Mouse (Mus musculus) gonadal fat pad, adult 2 months (tissue): ENCODE measurements around the gene Slc4a3. TPM values are rescaled to one million over a fixed set of nuclear protein-coding genes. Genes with fewer than 3 reads are reported as not detected.

Source experiments
- DNase-seq: peaks from one replicate; pipeline ENCODE4 v3.0.0-alpha.2; 2012; ENCODE audit warnings: low read depth
- polyA plus RNA-seq: library from polyadenylated mRNA; depleted of rRNA; stranded (reverse); fragments of >200 nt; gene quantifications from 2 replicates; pipeline ENCODE4 v1.2.3, GENCODE M21; 2012

Slc4a3 gene
- polyA plus RNA-seq, 1 experiment, result 35.8 TPM

DNA sequence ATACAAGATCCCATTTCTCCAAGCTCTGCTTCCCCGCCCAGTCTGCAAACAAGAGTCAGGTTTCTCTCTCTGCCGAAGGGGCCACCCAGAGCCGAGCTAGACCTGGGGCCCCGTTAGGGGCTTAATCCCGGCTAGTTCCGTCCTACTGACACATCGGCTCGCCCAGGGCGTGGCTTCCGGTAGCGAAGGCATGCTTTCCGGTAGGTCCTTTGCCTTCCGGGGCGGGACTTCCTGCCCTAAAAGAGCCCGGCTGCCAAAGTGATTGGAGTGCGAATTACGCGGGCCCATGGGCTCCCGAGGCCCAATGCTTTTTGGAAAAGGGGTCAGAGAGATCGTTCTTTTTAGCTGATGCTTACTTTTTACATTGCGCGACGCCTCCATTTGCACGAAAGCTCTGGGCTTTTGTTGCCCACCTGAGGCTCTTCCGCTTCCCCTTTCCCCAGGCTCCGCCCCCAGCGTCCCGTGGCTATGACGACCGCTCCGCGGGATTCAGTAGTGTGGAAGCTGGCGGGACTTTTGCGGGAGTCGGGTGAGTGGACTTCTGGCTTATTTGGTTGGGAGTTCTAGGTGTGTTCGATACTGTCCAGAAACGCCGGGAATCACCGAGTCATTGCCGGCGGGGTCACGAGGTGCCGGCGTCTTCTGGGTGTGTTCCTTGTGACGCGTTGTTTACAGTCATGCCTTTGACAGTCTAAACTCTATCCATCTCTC, 24.6 kb upstream of the Slc4a3 start, which contains the start of gene Stk11ip:
Gene Stk11ip (plus strand): TSS at position 209 of the 711 bp plus-strand sequence.
- DNase-seq, result peak; percentile 49

DNA sequence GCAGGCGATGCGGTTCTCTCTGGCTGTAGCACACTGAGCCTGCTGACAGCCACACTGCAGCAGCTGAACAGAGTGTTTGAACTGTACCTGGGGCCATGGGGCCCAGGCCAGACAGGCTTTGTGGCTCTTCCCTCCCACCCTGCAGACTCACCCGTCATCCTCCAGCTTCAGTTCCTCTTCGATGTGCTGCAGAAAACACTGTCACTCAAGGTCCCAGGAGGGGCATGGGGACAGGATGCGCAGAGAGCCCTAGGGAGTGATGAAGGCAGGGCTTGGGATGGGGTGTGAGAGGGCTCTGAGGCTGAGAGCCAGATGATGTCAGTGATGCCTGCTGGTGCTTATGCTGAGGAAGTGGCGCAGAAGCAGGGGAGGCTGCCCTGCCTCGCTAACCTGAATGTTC, 21.4 kb upstream of the Slc4a3 start:
- no peak for DNase-seq

DNA sequence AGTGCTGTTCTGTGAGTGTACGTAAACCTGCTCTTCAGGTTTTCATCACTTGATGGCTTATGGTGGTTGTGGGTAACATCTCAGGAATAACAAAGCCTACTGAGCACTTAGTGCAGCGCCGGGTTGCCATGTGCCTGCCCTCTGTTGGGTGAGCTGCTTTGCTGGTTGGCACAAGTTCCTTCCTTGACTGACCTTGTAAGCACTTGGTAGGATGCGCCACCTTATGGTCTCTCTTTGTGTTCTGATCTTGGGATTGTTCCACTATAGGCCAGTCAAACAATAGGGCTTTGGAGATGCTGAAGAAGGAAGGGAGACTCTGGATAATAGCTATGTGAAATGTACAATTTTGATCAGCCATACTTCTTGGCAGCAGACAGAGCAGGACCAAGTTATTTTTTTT, 15.5 kb upstream of the Slc4a3 start:
- DNase-seq, result no peak

DNA sequence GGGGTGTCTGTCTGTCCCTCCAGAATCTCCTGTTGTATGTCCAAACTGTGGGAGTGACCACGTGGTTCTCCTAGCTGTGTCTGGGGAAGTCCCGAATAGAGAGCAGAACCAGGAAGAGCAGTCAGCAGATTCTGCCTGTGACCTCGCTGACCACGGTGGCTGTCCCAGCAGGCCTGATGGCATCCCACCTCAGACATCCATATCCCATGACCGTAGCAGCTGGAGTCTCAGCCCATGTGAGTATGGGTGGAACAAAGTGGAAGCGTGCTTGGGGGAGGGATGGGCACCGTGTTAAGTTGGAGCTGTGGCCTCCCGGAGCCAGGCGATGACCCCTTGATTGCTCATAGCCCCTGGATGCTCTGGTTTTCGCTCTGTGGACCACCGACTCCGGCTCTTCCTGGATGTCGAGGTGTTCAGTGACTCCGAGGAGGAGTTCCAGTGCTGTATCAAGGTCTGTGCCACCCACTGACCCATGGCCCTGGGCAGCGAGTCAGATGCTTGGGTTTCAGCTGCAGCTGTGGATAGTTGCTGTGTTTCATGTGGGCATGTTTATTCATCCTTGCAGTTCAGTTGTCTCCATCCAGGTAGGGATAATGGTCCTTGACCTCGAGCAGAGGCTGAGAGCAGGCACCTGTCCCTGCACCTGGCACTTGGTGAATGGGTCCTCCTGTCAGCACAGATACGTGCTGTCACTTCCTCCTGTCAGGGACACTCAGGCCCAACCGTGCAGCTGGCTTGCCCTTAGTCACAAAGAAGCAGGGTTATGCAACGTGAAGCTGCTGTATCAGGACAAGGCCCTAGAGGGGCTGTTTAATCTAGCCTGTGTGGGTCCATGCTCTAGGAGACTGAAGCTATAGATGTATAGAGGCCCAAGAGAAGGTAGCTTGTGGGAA, 13.5 kb upstream of the Slc4a3 start:
- no peak for DNase-seq

DNA sequence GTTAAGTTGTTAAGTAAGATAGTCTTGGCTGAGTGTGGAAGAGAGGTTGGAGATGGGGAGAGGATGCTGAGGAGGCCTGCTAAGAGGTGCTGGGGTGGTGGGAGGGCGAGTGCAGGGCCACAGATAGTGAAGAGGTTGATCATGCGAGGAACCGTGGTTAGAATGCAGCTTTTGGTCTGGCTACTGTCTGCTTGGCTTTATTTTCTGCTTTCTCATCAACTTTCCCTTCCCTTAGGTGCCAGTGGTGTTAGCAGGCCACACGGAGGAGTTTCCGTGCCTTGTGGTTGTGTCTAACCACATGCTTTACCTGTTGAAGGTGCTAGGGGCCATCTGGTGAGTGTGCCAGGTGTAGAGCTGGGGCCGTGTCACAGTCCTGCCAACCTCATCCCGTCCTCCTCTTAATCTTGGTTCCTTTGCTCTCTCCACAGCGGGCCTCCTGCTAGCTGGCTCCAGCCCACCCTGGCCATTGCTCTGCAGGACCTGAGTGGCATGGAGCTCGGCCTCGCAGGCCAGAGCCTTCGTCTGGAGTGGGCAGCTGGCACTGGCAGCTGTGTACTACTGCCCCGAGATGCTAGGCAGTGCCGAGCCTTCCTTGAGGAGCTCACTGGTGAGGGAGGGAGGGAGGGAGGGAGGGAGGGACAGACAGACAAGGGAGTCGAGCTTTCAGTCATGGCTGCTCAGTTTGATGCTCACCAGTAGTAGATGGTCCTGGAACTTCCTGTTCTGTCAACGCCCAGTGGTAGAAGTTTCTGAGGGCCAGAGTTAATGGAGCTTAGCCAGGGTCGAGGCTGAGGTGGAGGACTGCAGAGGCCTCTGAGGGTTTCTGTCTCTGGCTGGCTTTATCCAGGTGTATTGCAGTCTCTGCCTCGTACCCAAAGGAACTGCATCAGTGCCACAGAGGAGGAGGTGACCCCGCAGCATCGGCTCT, 12.5 kb upstream of the Slc4a3 start:
- no peak for DNase-seq

DNA sequence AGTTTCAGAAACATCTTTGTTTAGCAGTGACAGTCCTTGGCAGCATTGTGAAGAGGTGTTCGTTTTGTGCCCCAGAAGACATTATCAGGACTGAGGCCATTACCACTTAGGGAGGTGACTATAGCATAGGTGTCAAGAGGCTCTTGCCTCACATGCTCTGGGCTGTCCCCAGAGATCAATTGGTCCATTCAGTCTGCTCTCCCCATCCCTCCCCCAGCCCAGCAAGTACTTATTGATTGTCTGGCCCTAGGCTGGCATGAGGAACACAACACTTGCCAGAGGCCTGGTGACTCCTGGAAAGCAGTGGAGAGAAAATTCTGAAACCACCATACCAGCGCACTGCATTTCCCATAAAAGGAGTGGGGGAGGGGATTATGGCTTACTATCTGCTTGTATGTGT, 8.5 kb upstream of the Slc4a3 start:
- DNase-seq, result no peak

DNA sequence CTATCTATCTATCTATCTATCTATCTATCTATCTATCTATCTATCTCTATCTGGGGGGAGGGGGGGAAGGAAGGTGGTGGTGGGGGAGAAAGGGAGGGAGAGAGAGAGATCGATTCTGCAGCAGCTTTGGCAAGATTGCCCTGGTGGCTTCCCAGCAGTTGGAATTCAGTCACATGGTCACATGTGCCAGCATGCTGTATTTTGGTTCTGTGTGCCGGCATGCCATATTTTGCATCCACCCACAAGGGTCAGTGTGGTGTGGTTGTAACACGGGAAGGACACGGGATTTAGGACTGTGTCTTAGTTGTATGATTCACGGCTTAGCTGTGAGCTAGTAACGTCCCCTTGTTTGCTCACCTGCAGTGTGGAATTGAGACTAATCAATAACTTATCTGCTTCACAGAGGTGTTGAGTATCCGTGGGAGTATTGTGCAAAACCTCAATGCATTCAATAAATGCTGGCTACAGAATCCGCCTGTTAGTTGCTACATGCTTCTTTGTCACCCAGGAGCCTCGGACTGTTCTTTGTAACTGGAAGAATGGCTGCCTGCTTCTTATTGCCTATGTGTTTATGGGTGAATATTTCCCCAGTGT, 7.4 kb upstream of the Slc4a3 start:
- DNase-seq, result no peak

DNA sequence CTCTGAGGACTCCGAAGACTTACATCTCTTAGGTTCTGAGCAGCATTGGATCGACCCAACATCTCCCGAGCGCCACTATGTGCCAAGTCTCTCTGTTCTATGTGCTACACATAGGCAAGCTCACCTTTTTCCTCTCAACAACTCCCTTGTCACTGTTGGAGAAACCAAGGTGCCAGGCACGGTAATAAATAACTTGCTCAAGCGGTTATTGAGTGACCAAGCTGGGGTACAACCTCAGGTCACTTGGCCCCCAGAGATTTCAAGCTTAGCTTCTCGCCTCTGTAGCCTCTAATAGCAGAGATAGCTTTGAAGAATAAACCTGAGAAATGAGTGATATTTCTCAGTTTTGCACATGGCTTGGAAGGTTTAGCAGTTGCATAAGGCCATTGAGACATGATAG, 4.6 kb upstream of the Slc4a3 start:
- no peak for DNase-seq

DNA sequence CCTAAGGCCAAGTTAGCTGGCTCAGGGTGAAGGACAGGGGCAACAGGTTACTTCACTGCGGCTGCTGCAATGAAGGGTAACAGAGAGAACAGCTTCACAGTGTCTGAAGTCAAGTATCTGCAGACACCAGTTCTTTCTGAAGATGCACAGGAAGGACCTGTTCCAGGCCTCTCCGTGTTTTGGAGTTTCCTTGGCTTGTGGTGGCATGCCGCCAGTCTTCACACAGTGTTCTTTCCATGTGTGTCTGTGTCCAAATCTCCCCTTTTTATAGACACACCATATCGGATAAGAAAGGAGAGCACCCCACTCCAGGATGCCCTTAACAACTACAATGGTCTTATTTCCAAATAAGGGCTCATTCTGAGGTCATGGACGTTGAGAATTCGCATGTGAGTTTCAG, 1.7 kb upstream of the Slc4a3 start:
- no peak for DNase-seq

DNA sequence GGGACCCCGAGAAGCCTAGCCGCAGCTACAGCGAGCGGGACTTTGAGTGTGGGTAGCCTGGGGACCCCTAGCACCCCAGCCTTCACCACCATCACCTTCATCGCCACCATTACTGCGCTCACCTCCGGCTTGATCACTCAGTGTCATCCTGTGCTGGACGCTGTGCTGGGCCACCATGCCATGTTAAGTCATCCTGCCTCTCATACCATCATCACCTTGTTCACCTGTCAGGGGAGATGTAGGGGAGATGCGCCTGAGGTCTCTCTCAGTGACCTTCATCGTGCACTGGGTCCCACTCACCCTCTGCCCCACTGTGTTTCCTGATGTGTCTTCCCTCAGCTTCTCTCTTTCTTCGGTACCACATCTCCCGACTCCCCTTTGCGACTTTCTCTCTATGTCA, 1.3 kb downstream of the Slc4a3 start:
- no peak for DNase-seq

DNA sequence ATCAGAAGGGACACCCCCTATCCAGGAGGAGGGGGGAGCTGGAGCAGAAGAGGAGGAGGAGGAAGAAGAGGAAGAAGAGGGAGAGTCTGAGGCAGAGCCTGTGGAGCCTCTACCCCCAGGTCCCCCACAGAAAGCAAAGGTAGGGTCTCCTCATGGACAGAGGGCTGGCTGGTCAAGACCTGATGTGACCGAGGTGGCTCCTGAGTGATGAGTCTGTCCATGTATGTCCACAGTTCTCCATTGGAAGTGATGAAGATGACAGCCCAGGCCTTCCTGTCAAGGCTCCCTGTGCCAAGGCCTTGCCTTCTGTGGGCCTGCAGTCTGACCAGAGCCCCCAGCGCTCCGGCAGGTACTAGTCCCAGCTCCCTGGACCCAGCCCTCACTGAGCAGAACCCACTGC, 2.0 kb downstream of the Slc4a3 start:
- no peak for DNase-seq

DNA sequence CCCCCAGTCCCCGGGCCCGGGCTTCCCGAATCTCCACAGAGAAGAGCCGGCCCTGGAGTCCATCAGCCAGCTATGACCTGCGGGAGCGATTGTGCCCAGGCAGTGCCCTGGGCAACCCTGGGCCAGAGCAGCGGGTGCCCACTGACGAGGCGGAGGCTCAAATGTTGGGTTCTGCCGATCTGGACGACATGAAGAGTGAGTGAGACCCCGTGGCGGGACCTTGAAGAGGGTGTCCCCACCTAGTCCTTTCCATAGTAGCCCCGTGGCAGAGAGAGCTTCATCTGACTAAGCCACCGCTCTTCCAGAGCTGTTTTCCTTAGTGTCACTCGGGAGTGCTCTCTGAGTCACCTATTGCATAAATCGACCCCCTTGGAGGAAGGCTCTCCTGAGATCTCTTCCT, 2.8 kb downstream of the Slc4a3 start:
- no peak for DNase-seq

DNA sequence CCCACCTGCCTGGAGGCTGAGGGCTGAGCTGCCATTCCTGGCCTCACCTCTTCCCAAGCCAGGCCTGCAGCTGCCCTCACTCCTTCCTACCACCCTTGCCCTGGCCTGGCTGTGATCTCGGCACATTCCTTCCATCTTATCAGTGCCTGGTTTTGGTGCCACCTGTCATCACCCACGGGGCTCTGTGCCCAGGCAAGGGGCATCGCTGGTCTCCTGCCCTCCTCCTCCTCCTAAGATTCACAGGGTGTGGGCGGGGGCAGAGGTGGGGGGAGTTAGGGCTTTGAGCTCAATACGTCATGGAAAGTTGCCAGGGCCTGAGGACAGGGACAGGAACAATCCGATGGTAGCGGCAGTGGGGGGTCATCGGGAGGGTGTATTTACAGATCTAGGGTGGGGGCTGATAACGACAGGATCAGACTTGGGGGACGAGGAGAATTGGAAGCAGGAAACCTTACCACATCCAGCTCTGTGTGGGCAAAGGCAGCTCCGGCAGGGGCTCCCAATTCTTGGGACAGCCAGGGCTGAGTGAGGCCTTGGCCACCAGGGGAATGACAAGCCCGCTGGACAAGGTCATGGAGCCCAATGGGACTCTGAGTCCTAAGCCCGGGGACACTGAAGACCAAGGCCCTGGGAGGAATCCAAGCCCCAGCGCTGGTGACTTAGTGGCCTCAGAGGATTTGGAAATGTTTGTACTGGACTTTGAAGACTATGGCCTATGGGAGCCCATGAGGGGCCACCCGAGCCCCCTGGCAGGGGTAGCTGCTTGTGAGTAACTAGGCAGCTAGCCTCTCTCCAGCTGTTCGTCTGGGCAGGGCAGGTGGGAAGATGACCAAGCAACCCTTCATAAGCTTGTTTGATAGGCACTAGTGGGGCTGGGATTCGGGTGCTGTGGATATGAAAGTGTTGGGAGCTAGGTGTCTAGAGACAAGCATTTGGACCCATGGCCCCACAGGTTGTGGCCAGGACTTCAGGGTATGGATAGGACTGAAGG, 3.5 kb downstream of the Slc4a3 start:
- DNase-seq, result no peak

DNA sequence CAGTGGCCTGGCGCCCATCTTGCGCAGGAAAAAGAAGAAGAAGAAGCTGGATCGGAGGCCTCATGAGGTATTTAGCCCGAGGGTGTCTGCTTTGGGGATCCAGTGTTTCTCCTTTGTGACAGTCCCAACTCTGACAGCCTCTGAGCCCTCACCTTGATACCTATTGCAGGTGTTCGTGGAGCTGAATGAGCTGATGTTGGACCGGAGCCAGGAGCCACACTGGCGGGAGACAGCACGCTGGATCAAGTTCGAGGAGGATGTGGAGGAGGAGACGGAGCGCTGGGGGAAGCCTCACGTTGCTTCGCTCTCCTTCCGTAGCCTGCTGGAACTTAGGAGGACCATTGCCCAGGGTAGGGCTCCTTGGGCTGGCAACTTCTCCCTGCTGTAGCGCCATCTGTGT, 4.5 kb downstream of the Slc4a3 start:
- no peak for DNase-seq

DNA sequence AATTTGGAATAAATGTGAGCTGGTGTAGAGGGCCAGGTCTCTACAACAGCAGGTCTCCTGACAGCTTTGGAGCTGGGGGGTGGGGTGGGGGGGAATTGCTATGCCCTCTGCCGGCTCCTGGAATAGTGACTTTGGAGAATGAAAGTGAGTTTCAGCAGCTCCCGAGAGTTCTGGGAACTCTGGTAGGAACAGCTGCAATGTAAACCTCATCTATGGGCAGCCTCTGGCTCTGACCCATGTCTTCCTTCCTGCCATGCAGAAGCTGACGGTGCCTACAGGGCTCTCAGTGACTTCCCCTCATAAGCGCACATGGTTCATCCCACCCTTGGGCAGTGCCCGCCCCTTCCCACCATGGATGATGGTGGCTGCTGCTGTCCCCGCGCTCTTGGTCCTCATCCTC, 9.6 kb downstream of the Slc4a3 start:
- no peak for DNase-seq

DNA sequence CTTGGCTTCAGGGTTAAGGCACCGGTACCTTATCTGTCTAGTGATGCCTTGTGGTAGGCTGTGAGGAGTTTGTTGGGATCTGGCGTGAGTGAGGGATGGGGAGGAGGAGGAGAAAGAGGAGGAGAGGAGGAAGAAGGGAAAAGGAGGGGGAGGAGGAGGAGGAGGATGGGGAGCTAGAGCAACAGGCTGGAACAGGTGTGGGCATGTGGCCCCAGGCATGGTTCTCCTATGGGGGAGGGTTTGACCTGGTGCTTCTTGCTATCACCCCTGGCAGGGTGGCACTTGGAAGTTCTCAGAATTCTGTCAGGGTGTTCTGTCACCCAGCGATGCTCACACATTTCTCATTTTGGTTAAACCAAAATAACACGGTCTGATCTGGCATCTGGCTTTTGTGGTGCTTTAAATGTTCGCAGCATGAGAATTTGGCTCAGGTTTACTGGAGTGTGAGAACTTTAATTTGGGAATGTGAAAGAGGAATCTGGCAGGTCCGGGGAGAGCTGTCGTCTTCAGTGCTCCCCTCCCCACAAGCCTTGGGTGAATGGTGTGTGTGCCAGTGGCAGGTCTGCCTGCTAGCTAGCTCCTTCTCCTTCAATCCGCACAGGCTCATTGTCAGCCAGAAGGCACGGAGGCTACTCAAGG, 10.2 kb downstream of the Slc4a3 start:
- DNase-seq, result no peak

DNA sequence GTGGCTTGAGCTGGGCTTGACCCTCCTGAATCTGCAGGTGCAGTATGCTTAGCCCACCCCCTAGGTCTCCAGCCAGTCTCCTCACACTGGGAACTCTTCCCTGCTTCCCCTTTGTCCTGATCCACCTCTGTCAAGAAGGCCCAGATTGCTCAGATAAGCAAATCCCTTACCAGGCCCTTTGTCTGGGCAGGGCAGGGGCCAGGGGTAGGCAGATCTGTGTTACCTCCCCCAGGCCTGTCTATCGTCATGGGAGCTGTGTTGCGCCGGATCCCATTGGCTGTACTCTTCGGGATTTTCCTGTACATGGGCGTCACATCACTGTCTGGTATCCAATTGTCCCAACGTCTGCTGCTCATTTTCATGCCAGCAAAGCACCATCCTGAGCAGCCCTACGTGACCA, 11.0 kb downstream of the Slc4a3 start:
- no peak for DNase-seq

DNA sequence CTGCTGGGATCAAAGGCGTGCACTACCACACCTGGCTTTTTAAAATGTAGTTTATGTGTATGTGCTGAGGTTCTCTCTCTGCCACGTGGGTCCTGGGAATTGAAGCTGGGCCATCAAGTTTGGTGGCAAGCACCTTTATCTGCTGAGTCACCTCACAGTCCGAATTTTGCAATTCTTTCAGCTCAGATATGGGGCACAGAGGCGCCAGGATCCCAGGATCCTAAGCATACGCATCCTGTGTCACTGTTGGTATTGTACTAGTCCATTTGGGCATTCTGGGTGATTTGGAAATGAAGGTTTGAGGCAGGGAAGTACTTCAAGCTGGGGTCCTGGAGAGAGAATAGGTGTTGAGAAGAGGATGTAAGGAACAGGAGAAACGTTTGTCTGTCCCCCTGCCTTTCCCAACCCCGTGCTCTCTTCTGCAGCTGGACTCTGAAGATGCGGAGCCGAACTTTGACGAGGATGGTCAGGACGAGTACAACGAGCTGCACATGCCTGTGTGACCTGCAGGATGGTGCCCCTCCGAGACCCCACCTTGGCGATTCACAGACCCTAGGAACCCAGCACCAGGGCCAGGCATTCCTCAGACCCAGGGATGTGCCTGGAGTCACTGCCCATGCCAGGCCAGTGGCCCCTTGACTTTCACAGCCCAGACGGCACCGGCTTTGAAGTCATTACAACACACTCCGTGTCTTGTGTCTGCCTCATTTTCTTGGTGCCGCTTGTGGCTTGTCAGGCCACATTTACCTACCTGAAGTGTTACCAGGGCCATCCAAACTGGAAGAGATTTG, 12.5 kb downstream of the Slc4a3 start:
- no peak for DNase-seq
